Mouse (Mus musculus) cortical plate, adult 2 months (tissue): Measurements from ENCODE around the gene Nfe2l3. TPM values are rescaled to one million over a fixed set of nuclear protein-coding genes. Genes with fewer than 3 reads are reported as not detected.
"Not testable (repeated sequence)": the region's sequence is repeated elsewhere in the genome, so short reads cannot be mapped to it uniquely, and the experiment has no call there.

Experiments used
- H3K27ac ChIP-seq: fragments of 200-500 bp; 2 replicates; pipeline ENCODE4 v1.5.1; 2012; ENCODE audit warnings: low read length, control low read depth, inconsistent platforms; ENCODE audit not compliant: insufficient read depth
- H3K4me1 ChIP-seq: fragments of 200-500 bp; 2 replicates; pipeline ENCODE4 v1.6.1; 2011; ENCODE audit warnings: low read length; ENCODE audit not compliant: control insufficient read depth, insufficient read depth
- H3K4me3 ChIP-seq: fragments of 200-500 bp; 2 replicates; pipeline ENCODE4 v1.5.1; 2011; ENCODE audit warnings: mild to moderate bottlenecking, low read length, control low read depth; ENCODE audit not compliant: insufficient read depth
- CTCF ChIP-seq: fragments of 200-500 bp; IDR thresholded peaks from 2 replicates; pipeline ENCODE4 v1.5.1; 2011; ENCODE audit warnings: mild to moderate bottlenecking, control low read depth, low read length; ENCODE audit not compliant: insufficient read depth; ENCODE audit errors: extremely low read depth
- POLR2A ChIP-seq: fragments of 200-500 bp; IDR thresholded peaks from 2 replicates; pipeline ENCODE4 v1.6.1; 2011; ENCODE audit warnings: mild to moderate bottlenecking, low read length, control low read depth; ENCODE audit not compliant: insufficient read depth; ENCODE audit errors: extremely low read depth
- polyA plus RNA-seq: library from polyadenylated mRNA; depleted of rRNA; stranded (reverse); fragments of >200 nt; gene quantifications from 2 replicates; pipeline ENCODE4 v1.2.3, GENCODE M21; 2012

The Nfe2l3 gene
- polyA plus RNA-seq, 1 experiment, result 3.3 TPM

DNA sequence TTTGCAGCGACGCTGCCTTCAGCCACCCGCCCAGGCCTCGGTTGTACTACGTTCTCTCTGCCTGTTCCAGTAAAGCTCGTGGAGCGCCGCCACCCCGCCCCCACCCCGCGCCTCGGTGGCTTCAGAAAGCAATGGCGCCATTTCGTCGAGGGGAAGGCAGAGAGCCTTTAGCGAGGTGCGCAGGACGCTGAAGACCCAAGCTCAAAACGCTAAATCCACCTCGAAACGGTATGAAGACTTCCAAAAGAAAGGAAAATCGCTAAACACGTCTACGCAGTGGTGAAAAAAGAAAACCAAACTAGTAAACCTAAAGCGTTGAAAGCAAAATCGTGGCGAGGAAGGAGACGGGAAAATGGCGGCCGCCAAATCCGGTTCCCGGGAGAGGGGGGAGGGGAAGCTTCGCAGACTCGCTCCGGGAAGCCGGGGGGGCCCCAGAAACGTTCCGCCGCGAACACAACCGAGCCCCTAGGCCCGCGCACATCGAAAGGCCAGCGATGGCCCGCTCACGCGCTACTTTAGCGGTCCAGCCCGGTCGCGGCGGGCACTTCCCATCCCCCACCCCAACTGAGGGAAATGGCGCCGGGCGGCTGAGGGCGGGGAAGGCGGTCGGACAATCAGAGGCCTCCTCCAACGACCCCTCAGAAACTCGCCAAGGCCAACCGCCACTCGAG, 36.6 kb downstream of the Nfe2l3 start:
- Histone ChIP-seq H3K27ac (peak overlapping the region; percentile 98), H3K4me3 (peak overlapping the region; percentile 66), H3K4me1 (peaks cover 4% of the 10 kb centered on the region)
- TF ChIP-seq POLR2A, result peak; percentile 80
- TF ChIP-seq CTCF, result no peak

DNA sequence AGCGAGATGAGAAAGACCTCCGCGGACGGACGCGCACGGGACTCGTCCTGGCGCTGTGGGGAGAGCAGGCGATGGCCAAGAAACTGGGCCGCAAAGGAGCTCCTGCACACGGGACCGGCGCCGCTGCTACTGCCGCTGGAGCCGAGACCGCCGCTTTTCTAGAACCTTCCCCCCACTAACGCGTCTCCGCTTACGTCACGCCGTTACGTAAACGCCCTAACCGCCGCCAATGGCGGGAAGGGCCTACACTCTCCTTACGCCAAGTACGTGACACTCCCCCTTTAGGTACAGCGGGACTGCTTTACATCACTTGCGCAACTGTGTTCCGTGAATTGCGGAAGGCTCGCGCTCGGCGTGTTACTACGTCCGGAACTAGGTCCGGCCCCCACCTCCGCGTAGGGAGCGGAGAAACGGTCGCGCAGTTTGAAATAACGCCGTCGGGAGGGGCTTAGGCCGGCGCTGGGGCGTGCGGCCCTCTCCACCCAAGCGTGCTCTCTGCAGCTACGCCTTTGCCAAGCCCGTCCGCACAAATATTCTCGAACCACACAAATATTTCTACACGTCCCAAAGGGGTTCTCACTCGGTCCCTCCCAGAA, 37.3 kb downstream of the Nfe2l3 start, which contains the start of gene Hnrnpa2b1:
Hnrnpa2b1 (minus strand) TSS at position 180 of the 596 bp plus-strand sequence.
- Histone ChIP-seq H3K27ac (peak within 1 kb of the TSS; percentile 98), H3K4me1 (peaks cover 4% of the 10 kb centered on the region), H3K4me3 (peak within 1 kb of the TSS; percentile 66)
- peak; percentile 98 for TF ChIP-seq POLR2A
- no peak for TF ChIP-seq CTCF

DNA sequence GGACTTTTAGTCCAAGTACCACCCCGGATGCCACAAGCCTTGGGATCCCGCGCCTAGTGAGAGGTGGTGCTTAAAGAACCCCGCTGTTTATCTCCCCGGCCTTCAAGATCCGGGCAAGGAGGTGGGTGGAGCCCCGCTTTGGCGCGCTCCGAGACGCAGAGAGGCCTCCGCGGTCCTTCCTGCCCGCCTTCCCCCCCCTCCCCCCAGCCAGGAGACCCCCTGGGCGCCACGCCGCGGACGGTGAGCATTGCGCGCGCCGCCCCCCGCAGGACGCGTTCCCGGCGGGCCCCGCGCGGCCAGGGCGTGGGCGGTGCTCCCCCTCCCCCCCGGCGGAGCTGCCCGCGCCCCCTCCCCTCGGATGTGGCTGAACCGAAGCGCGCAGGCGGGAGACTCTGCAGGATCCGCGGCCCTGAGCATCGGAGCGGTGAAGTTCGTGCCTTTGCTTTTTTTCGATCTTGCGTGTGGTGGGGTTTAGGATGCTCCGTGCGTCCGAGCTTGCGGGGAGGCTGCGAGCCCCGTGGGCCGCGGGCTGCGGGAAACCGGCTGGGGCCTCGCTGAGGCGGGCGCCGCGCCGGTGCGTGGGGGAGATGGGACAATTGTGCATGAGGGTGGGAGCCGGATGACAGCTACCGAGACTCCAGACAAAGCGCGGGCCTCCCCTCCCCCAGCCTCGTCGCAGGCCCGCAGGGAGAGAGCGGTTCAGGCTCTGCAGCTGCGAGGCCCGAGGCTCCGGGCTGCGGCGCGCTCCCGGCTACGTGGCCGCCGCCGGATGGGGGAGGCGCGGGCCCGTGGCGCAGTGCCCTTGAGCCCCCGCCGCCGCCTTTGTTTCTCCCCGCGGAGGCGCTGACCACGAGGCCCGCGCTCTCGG, 38.1 kb downstream of the Nfe2l3 start, which contains the start of gene Cbx3:
Cbx3 (plus strand) TSS at position 50 of the 868 bp plus-strand sequence.
- TF ChIP-seq CTCF (no peak), POLR2A (no peak)
- Histone ChIP-seq H3K27ac (peak within 1 kb of the TSS; percentile 98), H3K4me1 (peaks cover 4% of the 10 kb centered on the region), H3K4me3 (peak within 1 kb of the TSS; percentile 66)

DNA sequence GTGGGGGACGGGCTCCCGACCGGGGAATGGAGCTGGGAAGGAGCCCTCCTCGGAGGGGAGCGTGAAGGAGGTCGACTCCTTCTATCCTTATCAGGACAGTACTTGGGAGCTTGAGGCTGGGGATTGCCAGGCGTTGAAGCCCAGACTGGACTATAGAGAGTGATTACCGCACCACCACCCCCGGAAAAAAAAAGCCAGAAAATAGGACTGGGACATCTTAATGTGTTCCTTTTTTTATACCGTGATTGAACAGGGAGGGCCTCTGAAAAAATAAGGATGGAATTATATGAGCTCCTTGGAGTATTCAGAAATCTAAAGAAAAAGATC, 38.7 kb downstream of the Nfe2l3 start:
- peaks cover 4% of the 10 kb centered on the region for H3K4me1 ChIP-seq
- peak overlapping the region; percentile 97 for H3K27ac ChIP-seq
- TF ChIP-seq POLR2A (no peak), CTCF (no peak)
- H3K4me3 ChIP-seq, result peak overlapping the region; percentile 66

DNA sequence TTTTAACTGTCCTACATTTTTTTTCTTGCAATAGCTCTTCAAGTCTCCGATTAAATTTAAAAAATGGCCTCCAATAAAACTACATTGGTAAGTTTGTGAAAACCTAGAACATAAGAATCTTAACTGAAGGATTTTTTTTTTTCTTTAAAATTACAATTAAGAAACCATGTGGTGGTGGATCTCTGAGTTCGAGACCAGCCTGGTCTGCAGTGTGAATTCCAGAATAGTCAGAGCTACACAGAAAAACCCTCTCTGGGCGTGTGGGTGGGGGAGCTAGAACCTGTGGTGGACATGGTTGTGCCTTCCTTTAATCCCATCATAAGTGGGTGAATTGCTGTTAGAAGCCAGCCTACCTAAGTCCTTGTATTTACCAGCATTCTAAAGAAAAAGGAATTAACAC, 39.3 kb downstream of the Nfe2l3 start:
- no peak overlapping the region for H3K27ac ChIP-seq
- H3K4me1 ChIP-seq, result peaks cover 3% of the 10 kb centered on the region
- H3K4me3 ChIP-seq, result peak overlapping the region; percentile 66; the same call in 1 of the 2 replicates
- TF ChIP-seq CTCF, result no peak
- TF ChIP-seq POLR2A, result no peak

DNA sequence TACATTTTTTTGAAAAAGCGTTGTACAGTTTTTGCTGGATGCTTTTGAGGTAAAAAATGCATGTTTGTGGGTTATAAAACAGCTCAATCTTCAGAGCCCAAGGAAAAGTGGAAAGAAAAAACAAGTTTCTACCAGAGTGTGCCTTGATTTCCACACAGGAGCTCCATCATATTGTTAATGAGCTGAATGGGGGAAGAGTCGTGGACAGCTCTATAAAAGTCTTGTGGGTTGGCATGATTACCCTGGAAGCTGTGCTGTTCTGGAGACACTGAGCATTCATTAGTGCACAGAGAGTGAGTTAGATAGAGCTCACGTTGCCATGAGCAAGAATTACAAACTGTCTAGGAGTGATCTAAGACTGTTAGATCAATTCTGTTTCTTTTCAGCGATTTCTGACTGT, 39.7 kb downstream of the Nfe2l3 start:
- H3K4me1 ChIP-seq, result peaks cover 2% of the 10 kb centered on the region; the same call in 1 of the 2 replicates
- TF ChIP-seq CTCF (no peak), POLR2A (no peak)
- peak overlapping the region; percentile 66; the same call in 1 of the 2 replicates for H3K4me3 ChIP-seq
- H3K27ac ChIP-seq, result no peak overlapping the region

DNA sequence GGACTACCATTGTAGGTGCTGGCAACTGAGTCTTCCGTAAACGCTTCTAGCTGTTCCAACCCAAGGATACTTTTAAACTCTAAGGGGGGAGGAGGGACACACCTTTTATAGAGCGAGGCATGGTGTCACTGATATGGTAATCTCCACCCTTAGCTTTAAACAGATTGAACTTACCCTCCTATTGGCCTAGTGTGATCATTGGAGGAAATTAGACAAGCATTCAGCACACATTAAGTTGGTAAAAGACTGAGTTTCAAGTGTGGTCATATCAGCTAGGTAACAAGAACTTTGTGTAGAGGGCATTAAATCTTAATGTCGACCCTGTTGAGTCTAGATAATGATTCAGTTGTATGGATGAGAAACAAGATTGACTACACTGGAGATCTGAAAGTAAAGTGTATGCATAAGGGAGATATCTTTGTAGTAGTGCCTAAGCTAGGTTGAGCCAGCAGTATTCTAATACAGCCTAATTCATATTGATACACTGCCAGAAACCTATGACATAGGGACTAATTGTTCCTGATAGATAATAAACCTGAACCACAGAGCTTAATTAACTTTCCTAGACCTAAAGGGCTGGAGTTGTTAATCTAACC, 46.8 kb downstream of the Nfe2l3 start:
- no peak for TF ChIP-seq POLR2A
- TF ChIP-seq CTCF, result no peak
- H3K4me3 ChIP-seq, result no peak overlapping the region
- no peak overlapping the region for H3K27ac ChIP-seq
- no peaks in the 10 kb centered on the region for H3K4me1 ChIP-seq

GRCm38 (mm10) chr6:51481548-51481947, 49.1 kb downstream of the Nfe2l3 start:
- no peaks in the 10 kb centered on the region for H3K4me1 ChIP-seq
- TF ChIP-seq CTCF (no peak), POLR2A (no peak)
- no peak overlapping the region for H3K4me3 ChIP-seq
- no peak overlapping the region for H3K27ac ChIP-seq

DNA sequence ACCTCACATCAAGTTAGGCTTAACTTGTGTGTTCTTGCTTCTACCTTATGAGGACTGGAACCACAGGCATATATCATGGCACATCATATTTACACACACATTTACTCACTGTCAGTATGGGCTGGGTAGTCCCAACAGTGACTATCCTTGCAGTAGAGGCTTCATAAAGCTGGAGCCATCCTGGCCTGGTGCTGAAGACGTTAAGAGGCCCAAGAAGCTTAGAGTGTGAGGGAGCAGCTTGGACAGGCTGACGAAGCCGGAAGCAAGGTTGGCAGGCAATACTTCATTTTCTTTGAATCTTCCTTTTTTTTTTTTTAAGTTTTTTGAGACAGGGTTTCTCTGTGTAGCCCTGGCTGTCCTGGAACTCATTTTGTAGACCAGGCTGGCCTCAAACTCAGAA, 51.4 kb downstream of the Nfe2l3 start:
- no peaks in the 10 kb centered on the region for H3K4me1 ChIP-seq
- no peak overlapping the region for H3K27ac ChIP-seq
- H3K4me3 ChIP-seq, result no peak overlapping the region
- TF ChIP-seq CTCF (no peak), POLR2A (no peak)

DNA sequence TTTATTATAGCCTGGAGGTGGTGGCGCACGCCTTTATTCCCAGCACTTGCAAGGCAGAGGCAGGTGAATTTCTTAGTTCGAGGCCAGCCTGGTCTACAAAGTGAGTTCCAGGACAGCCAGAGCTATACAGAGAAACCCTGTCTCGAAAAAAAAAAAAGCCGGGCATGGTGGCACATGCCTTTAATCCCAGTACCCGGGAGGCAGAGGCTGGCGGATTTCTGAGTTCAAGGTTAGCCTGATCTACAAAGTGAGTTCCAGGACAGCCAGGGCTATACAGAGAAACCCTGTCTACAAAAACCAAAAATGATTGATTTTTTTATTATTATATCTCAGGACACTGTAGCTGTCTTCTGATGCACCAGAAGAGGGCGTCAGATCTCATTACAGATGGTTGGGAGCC, 52.1 kb downstream of the Nfe2l3 start:
- H3K4me3 ChIP-seq, H3K4me1 ChIP-seq, H3K27ac ChIP-seq: not testable (repeated sequence)
